Mouse (Mus musculus) skeletal muscle tissue, adult 2 months (tissue): ENCODE data around the gene Prune2.

Source experiments
- DNase-seq: peaks from one replicate; pipeline ENCODE4 v3.0.0-alpha.2; 2012; ENCODE audit warnings: low read depth, low spot score

Gene Prune2

GRCm38 (mm10) chr19:16955613-16956271, at the start of gene Prune2:
Gene Prune2 (plus strand): TSS chr19:16956118.
- peak; percentile 13 for DNase-seq

GRCm38 (mm10) chr19:16911507-16911906, 44.4 kb upstream of the Prune2 start:
- DNase-seq: no peak

DNA sequence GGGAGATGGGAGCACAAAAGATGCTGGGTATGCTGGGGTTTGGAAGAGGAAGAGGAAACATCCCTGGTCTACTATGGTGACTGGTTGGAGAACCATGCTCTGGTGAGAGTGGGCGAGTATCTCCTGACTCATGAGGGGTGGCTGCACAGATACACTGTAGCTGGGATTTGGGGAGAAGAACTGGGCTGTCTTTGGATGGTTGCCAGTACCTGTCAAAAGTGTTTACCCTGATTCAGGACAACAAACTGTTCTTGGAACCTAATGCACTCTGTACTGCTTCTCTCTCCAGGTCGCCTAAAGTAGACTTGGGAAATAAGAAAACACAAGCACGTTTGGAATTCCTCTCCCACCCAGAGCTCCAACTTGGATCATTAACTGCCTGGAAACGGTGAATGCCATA, 31.4 kb upstream of the Prune2 start:
- DNase-seq: no peak

- DNase-seq: no peak
These were observed 21.3 kb upstream of the Prune2 start for GRCm38 (mm10) chr19:16934664-16935063.

DNA sequence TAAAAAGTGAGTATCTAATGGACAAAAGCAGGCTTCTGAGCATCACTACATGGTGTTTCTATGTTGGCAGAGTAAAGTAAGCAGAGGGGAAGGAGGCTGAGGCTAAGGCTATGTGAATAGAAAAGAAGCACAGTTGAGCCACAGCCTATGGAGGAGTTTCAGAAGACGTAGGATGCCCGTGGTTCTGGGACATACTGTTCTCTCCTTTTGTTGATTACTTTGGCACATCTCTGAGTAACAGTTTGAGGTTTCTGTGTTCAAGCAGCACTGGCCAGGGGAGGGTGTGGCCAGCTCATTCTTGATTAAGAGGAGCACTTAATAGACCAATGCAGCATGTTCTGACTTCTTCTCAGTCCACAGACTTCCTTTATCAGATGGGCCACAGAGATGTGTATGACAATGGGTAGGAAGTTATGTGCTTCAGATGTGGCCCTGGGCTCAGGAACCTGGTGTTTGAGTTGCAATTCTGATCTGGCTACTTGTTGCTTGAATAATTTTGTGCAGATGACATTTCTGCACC, 7.1 kb upstream of the Prune2 start:
- DNase-seq: no peak

DNA sequence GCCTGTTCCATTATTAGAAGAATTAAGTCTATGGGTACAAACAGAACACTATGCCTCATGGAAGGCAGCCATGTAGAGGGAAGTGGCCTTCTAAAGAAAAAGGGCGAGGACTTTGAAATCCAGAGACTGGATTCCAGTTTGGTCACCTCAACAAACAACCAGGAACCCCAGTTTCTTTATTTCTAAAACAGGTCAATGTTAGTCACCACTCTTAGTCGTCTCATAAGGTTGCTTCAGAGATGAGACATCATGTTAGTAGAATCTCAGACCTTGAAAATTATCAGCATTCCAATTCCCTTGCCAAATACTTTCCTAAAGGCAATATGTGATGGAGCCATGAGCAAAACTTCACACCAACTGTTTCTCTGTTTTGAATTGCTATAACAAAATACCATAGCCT, 6.6 kb upstream of the Prune2 start:
- no peak for DNase-seq

GRCm38 (mm10) chr19:16950051-16950450, 5.9 kb upstream of the Prune2 start:
- DNase-seq: no peak

- DNase-seq: no peak
These were observed 5.1 kb upstream of the Prune2 start for GRCm38 (mm10) chr19:16950664-16951363.

- DNase-seq: no peak
These were observed 1.2 kb upstream of the Prune2 start for GRCm38 (mm10) chr19:16954736-16955135.

DNA sequence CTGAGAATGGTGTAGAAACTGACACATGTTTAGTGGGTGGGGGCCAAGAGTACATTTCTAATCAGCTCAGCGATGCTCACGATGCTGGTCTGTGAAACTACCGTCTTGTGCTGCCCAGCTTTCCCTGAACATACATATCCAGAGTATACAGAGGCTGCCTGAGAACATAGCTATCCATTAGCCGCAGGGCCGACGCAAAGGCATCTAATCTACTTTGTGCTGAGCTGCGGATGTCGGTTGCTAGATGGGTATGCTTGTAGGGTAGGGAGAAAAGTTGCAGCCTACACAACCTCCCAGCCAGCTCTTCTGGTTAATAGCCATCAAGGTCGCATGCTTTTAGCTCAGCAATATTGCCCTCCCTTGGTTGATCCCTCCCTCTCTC, 696 bp upstream of the Prune2 start:
- DNase-seq: no peak

GRCm38 (mm10) chr19:16956319-16956718, 401 bp downstream of the Prune2 start:
- no peak for DNase-seq

- DNase-seq: no peak
These were observed 3.1 kb downstream of the Prune2 start for GRCm38 (mm10) chr19:16959051-16959450.

GRCm38 (mm10) chr19:16959551-16959950, 3.6 kb downstream of the Prune2 start:
- DNase-seq: no peak

- no peak for DNase-seq
These were observed 5.1 kb downstream of the Prune2 start for GRCm38 (mm10) chr19:16961036-16961435.

- DNase-seq: no peak
These were observed 7.3 kb downstream of the Prune2 start for GRCm38 (mm10) chr19:16963178-16963577.

- no peak for DNase-seq
These were observed 12.8 kb downstream of the Prune2 start for GRCm38 (mm10) chr19:16968768-16969167.

DNA sequence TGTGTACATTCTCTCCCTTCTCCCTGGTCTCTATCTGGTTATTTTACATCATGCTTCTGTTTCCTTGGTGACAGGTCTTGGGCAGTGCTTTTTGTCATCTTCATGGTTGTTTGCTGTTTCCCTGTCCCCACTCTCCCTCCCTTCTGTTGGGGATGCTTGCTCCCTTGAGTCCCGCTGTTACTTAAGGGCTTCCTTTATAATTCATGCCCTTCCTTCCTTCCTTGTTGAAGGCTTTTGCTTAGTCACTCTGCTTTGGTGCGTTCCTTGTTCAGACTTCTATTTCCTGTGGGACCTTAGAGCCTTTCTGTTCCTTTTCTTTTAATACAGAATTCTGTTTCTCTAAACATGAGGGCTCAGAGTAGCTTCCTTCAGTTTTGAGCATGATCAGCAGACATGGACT, 14.7 kb downstream of the Prune2 start:
- no peak for DNase-seq

DNA sequence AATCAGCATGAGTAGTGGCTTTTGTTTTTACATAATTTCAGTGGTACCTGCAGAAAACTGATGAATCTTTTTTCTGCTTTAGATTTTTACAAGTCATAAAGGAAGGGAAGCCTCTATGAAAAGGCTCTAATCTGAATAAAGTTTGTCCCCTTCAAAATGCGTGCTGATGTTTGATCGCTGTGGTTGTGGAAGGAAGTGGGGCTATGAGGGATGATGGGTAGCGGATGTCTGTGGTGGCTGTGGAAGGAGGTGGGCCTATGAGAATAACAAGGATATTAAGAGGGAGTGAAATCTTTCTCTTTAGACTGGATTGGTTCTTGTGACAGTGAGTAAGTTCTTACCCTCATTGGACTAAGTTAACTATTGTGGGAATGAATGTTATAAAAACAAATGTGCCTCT, 23.0 kb downstream of the Prune2 start:
- no peak for DNase-seq

GRCm38 (mm10) chr19:16981743-16982142, 25.8 kb downstream of the Prune2 start:
- no peak for DNase-seq

- DNase-seq: no peak
These were observed 29.0 kb downstream of the Prune2 start for GRCm38 (mm10) chr19:16984897-16985296.

DNA sequence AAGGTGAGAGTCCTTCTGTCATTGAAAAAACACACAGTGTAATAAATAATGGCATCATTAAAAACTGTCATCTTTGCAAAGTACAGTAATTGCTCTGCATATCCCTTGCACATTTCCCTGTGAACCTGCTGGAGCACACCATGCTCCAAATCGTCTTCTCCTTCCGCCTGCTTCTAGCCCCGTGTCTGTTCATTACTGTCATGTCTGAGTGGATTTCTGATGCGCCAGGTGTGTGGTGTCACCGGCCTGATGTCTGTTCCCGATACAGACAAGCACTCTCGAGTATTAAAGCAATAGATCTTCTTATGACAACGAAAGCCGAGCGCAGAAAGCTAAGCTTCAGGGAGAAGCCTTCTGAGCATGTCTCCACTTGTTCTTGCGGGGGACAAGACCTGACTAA, 32.1 kb downstream of the Prune2 start:
- DNase-seq: no peak

GRCm38 (mm10) chr19:16992151-16992550, 36.2 kb downstream of the Prune2 start:
- no peak for DNase-seq

- DNase-seq: no peak
These were observed 38.3 kb downstream of the Prune2 start for GRCm38 (mm10) chr19:16994260-16994659.
